Mouse (Mus musculus): ENCODE results near the gene Rab44. TPM values are rescaled to one million over a fixed set of nuclear protein-coding genes. Genes with fewer than 3 reads are reported as not detected.

Rab44 gene
- total and polyA plus RNA-seq, 3 experiments = 13.3 to 72.8 (median 23.0) TPM

DNA sequence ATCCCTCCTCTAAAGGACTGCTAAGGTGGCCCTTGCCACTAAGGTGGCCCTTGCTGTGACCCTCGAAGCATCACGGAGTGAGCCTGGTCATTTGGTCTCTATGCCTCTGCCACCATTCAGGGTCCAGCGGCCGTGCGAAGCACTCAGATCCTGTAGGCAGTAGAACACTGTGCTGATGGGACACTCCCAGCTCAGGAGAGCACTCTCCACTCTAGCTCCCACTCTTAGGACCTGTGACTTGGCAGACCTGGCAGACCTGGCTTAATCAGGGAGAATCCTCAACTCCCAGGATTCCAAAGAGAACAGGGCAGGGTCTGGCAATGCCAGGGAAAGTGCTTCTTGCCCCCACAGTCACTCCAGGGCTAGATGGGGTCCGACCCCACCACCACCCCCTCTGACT lies 66.0 kb downstream of the Rab44 start:
- no peak for TF ChIP-seq POLR2AphosphoS5 (IDR thresholded peaks at IDR 0.05; ENCODE audit: insufficient replicate concordance, low read depth, low read length)
- TF ChIP-seq TAL1 (conservative IDR thresholded peaks at IDR 0.05; ENCODE audit: low read depth, low read length) = no peak
- no peak for TF ChIP-seq CTCF (IDR thresholded peaks at IDR 0.05; ENCODE audit: low read depth, low read length)
- TF ChIP-seq GATA1 (IDR thresholded peaks at IDR 0.05; ENCODE audit: borderline replicate concordance, low read length) = no peak
- TF ChIP-seq GATA2 (IDR thresholded peaks at IDR 0.05; ENCODE audit: borderline replicate concordance, low read depth, low read length) = no peak
- no peak for ATAC-seq (ENCODE audit: extremely low read depth, insufficient number of reproducible peaks, low FRiP score, poor library complexity, severe bottlenecking)
- Histone ChIP-seq H3K27me3 (ENCODE audit: insufficient read depth, low read length) (peaks cover 37% of the 10 kb centered on the region), H3K36me3 (replicated peaks) (peaks cover 19% of the 10 kb centered on the region), H3K4me3 (ENCODE audit: low read depth, low read length) (no peak overlapping the region), H3K9me3 (replicated peaks) (no peaks in the 10 kb centered on the region), H3K4me1 (ENCODE audit: insufficient read depth, low read depth, low read length) (peaks cover 31% of the 10 kb centered on the region)
- no peak for DNase-seq (ENCODE audit: low spot score)

DNA sequence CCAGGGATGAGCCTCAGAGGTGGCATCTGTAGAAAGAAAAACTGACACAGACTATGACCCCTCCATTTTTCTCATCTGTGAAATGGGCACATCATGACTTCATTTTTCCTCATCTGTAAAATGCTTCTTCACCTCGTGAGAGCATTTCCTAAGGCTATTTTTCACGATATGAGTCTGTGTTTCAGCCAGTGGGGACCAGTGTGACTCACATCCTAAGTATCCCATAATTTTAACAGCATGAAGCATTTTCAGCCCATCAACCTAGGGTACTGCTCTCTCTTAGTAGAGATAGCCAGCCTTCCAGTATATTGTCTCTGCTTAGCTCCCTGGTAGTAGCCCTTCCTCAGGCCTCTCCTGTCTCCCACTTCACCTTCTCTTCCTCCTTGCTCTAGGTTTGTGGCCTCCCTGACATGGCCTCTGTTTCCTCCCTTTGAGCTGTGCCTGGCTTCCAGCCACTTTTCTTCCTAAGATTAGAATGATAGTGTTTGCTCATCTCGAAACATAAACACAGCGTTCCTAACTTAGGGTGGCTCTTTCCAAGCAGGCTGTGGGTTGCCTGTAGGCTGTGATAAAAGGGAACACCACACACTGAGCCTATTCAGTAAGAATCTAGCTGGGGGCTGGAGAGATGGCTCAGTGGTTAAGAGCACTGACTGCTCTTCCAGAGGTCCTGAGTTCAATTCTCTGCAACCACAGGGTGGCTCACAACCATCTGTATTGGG lies 66.6 kb downstream of the Rab44 start:
- ATAC-seq (ENCODE audit: extremely low read depth, insufficient number of reproducible peaks, low FRiP score, poor library complexity, severe bottlenecking) = no peak
- H3K4me3 ChIP-seq (ENCODE audit: low read depth, low read length) = no peak overlapping the region
- no peak for DNase-seq (ENCODE audit: low spot score)
- TF ChIP-seq GATA2 (IDR thresholded peaks at IDR 0.05; ENCODE audit: borderline replicate concordance, low read depth, low read length) (no peak), POLR2AphosphoS5 (IDR thresholded peaks at IDR 0.05; ENCODE audit: insufficient replicate concordance, low read depth, low read length) (no peak), TAL1 (conservative IDR thresholded peaks at IDR 0.05; ENCODE audit: low read depth, low read length) (no peak), CTCF (IDR thresholded peaks at IDR 0.05; ENCODE audit: low read depth, low read length) (no peak), GATA1 (IDR thresholded peaks at IDR 0.05; ENCODE audit: borderline replicate concordance, low read length) (no peak)
- peaks cover 41% of the 10 kb centered on the region for H3K27me3 ChIP-seq (ENCODE audit: insufficient read depth, low read length)
- peaks cover 13% of the 10 kb centered on the region for H3K36me3 ChIP-seq (replicated peaks)
- H3K4me1 ChIP-seq (ENCODE audit: insufficient read depth, low read depth, low read length) = peaks cover 33% of the 10 kb centered on the region
- H3K9me3 ChIP-seq (replicated peaks) = no peaks in the 10 kb centered on the region

DNA sequence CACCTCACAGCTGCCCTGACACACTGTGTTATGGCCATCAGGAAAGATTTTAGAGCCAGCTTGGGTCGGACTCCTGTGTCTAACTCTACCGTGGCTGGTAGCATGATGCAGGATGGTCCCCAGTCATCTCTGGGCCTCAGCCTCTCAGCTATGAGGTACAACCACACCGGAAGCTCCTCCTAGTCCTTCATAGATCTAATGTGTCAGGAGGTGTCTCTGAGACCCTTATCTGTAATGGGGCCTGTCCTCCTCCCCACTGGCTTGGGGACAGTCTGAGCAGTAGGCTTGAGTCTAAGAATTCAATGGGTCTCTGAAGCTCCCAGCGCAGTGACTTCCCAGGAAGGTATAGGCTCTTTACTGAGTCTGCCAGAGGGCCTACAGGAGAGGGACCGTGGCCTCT lies 67.8 kb downstream of the Rab44 start:
- Histone ChIP-seq H3K9me3 (replicated peaks) (no peaks in the 10 kb centered on the region), H3K4me1 (ENCODE audit: insufficient read depth, low read depth, low read length) (peaks cover 36% of the 10 kb centered on the region), H3K36me3 (replicated peaks) (peaks cover 4% of the 10 kb centered on the region), H3K4me3 (ENCODE audit: low read depth, low read length) (no peak overlapping the region), H3K27me3 (ENCODE audit: insufficient read depth, low read length) (peaks cover 46% of the 10 kb centered on the region)
- DNase-seq (ENCODE audit: low spot score) = no peak
- TF ChIP-seq GATA2 (IDR thresholded peaks at IDR 0.05; ENCODE audit: borderline replicate concordance, low read depth, low read length) = no peak
- TF ChIP-seq POLR2AphosphoS5 (IDR thresholded peaks at IDR 0.05; ENCODE audit: insufficient replicate concordance, low read depth, low read length) = no peak
- no peak for TF ChIP-seq TAL1 (conservative IDR thresholded peaks at IDR 0.05; ENCODE audit: low read depth, low read length)
- no peak for TF ChIP-seq CTCF (IDR thresholded peaks at IDR 0.05; ENCODE audit: low read depth, low read length)
- TF ChIP-seq GATA1 (IDR thresholded peaks at IDR 0.05; ENCODE audit: borderline replicate concordance, low read length) = no peak
- ATAC-seq (ENCODE audit: extremely low read depth, insufficient number of reproducible peaks, low FRiP score, poor library complexity, severe bottlenecking) = no peak

DNA sequence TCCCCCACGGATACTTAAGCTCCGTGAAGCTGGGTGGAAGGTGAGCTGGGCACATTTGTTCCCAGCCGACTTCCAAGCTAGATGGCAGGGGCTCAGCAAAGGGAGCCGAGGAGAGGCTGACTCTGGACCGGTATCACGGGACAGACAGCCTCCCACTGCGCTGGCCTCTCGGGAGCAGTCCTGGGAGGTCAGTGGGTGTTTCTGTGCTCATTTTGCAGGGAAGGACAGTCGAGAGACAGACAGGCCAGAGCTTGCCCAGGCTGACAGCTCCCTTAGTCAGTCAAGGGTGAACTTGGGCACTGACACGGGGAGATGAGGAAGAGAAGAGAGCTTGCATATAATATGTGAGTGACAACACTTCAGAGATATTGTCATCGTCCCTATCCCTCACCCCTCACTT lies 69.2 kb downstream of the Rab44 start:
- no peak for TF ChIP-seq POLR2AphosphoS5 (IDR thresholded peaks at IDR 0.05; ENCODE audit: insufficient replicate concordance, low read depth, low read length)
- no peak for TF ChIP-seq GATA1 (IDR thresholded peaks at IDR 0.05; ENCODE audit: borderline replicate concordance, low read length)
- no peak for TF ChIP-seq CTCF (IDR thresholded peaks at IDR 0.05; ENCODE audit: low read depth, low read length)
- TF ChIP-seq TAL1 (conservative IDR thresholded peaks at IDR 0.05; ENCODE audit: low read depth, low read length) = no peak
- no peak for TF ChIP-seq GATA2 (IDR thresholded peaks at IDR 0.05; ENCODE audit: borderline replicate concordance, low read depth, low read length)
- no peak for ATAC-seq (ENCODE audit: extremely low read depth, insufficient number of reproducible peaks, low FRiP score, poor library complexity, severe bottlenecking)
- Histone ChIP-seq H3K4me3 (ENCODE audit: low read depth, low read length) (no peak overlapping the region), H3K9me3 (replicated peaks) (no peaks in the 10 kb centered on the region), H3K27me3 (ENCODE audit: insufficient read depth, low read length) (peaks cover 55% of the 10 kb centered on the region), H3K36me3 (replicated peaks) (no peaks in the 10 kb centered on the region), H3K4me1 (ENCODE audit: insufficient read depth, low read depth, low read length) (peaks cover 36% of the 10 kb centered on the region)
- no peak for DNase-seq (ENCODE audit: low spot score)

DNA sequence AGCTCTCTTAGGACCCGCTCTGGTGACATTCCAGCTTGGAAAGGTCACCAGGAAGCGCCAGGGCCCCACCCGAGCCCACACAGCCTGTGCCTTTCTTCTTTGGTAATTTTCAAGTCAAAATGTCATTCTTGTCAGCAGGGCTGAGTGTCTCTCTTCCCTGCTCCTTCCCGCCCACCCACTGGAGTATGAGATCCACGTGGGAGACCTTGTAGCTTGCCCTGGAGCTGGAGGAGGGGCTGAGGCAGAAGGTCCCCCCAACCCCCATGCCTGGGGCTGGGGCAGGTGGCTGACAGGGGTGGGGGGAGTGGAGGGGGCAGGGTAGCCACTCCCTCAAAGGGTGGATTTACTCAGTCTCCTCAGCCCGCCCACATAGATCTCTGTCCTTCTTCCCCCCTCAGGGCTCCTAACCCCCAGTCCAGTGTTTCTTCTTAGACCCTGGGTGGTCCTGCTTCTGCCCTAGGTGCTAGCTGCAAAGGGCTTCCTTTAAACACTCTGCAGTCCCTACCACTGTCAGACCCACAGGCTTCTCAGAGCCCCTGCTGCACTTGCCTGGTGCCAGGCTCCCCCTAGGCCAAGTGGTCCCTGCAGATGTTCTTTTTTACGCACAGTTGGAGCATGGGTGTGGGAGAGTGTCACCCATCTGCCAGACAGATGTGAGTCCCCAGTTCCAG lies 71.6 kb downstream of the Rab44 start:
- no peak overlapping the region for H3K4me3 ChIP-seq (ENCODE audit: low read depth, low read length)
- ATAC-seq (ENCODE audit: extremely low read depth, insufficient number of reproducible peaks, low FRiP score, poor library complexity, severe bottlenecking) = no peak
- H3K4me1 ChIP-seq (ENCODE audit: insufficient read depth, low read depth, low read length) = peaks cover 43% of the 10 kb centered on the region
- H3K36me3 ChIP-seq (replicated peaks) = no peaks in the 10 kb centered on the region
- DNase-seq (ENCODE audit: low spot score) = no peak
- no peaks in the 10 kb centered on the region for H3K9me3 ChIP-seq (replicated peaks)
- peaks cover 58% of the 10 kb centered on the region for H3K27me3 ChIP-seq (ENCODE audit: insufficient read depth, low read length)
- no peak for TF ChIP-seq GATA1 (IDR thresholded peaks at IDR 0.05; ENCODE audit: borderline replicate concordance, low read length)
- TF ChIP-seq GATA2 (IDR thresholded peaks at IDR 0.05; ENCODE audit: borderline replicate concordance, low read depth, low read length) = no peak
- TF ChIP-seq CTCF (IDR thresholded peaks at IDR 0.05; ENCODE audit: low read depth, low read length) = no peak
- no peak for TF ChIP-seq POLR2AphosphoS5 (IDR thresholded peaks at IDR 0.05; ENCODE audit: insufficient replicate concordance, low read depth, low read length)
- no peak for TF ChIP-seq TAL1 (conservative IDR thresholded peaks at IDR 0.05; ENCODE audit: low read depth, low read length)

Data from G1E (cell line).